Mouse (Mus musculus): ENCODE measurements around the gene Ganab. TPM values are rescaled to one million over a fixed set of nuclear protein-coding genes. Genes with fewer than 3 reads are reported as not detected.
A peak's percentile ranks its signal among the peaks of the same experiment; 100 is the strongest.
"Not testable (repeated sequence)": the region's sequence is repeated elsewhere in the genome, so short reads cannot be mapped to it uniquely, and the experiment has no call there.

Gene Ganab
- 10 to 100 TPM; 94.4 to 96.8 TPM for total RNA-seq (2021)

DNA sequence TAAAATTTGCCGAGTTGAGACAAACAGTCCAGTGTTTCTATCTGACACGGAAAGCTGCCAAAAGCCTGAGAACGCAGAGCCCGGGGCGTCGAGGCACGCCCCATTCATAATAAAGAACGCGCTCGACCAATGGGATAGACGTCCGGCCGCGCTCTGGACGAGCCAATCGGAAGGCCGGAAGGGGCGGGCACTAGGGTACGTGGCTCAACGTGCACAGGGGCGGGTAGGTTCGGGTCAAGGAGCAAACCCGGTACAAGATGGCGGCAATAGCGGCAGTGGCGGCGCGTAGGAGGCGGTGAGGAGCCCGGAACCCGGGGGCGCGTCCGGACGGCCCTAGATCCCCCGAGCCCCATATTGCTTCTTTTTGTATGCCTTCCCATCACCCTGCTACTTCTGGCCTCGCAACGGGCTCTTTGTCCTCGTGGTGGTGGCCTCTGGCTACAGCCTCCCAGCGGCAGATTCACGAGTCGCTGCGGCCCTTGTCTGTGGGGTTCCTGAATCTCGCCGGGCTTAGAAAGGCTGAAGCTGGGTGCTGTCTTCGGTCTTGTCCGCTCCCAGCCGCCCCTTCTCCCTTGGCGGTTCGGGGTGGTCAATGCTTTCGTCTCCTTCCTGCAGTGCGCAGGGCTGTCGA lies at the start of gene Ganab:
Gene Ganab, plus strand, starts transcription at position 207 of the 631 bp plus-strand sequence.
- intact Hi-C loops (cut with DNase I), result loop anchor here (5.0 kb wide), 1 partner anchor 56 kb away; no protein-coding TSS in a partner anchor

GRCm38 (mm10) chr19:8848356-8848755 lies 49.5 kb upstream of the Ganab start:
- intact Hi-C loops (cut with DNase I), result no loop called here
- no peak for DNase-seq (ENCODE audit: extremely low spot score in 1 of 2, low spot score in 2 of 2)

More for the DNA sequence above, at the start of gene Ganab:
- DNase-seq (ENCODE audit: extremely low spot score in 1 of 2, low spot score in 2 of 2), result peak; percentile 94 to 98

DNA sequence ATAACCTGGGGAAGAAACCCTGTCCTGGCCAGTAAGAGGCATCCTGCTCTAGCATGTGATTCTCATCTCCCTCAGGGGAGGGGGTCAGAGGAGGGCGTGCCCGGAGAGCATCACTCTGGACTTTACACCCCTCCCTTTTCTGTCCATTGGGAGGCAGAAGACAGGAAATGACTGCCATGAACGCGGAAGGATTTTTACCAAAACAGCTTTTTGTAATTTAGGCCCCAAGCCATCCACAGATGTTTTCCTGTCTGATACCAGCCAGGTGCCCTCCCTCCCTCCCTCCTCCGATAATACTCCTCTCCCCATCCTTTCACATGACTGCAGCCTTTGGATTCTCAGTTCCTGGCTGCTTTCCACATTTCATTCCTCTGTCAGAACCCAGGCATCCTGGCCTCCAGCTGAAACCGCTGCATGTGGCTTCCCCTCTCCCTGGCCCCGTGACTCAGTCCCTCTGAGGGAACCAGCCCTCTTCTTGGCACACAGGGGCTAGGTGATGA lies 47.4 kb upstream of the Ganab start, which contains the start of gene Lrrn4cl:
Gene Lrrn4cl, plus strand, starts transcription at position 367 of the 500 bp plus-strand sequence.
- DNase-seq (ENCODE audit: extremely low spot score in 1 of 2, low spot score in 2 of 2), result peak in 1 of 2 experiments; percentile 65
- intact Hi-C loops (cut with DNase I), result loop anchor here (10.0 kb wide), 1 partner anchor 234 kb away; the partner anchor contains the start of gene Scgb1a1

- intact Hi-C loops (cut with DNase I), result loop anchor here (10.0 kb wide), 1 partner anchor 233 kb away; the partner anchor contains the start of gene Scgb1a1
- no peak for DNase-seq (ENCODE audit: extremely low spot score in 1 of 2, low spot score in 2 of 2)
Measured at GRCm38 (mm10) chr19:8851639-8852038, 46.2 kb upstream of the Ganab start.

DNA sequence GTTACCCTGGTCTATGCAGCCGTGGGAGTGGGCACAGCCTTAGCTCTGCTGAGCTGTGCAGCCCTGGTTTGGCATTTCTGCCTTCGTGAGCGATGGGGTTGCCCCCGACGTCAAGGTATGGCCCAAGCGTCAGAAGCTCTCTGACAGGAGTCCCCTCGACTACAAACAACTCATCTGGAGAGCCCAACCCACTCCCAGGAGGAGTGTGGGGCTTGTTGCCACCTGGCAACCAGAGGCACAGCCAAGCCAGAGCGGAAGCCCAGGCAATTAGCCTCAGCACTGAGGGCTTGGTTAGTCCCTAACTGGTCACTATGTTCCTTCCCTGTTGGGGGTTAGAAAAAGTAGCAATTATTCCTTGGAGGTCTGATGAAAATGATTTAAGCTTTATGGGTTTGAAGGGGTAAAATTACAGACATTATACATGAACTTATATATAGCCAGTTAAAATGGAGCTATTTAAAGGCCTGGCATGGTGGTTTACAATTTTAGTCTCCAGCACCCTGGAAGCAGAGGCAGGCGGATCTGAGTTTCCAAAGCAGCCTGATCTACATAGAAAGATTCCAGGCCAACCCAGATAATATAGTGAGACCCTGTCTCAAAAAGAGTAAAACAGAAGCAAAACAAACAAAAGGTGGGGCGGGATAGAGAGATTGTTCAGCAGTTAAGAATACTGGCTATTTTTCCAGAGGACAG lies 45.5 kb upstream of the Ganab start:
- intact Hi-C loops (cut with DNase I), result loop anchor here (10.0 kb wide), 1 partner anchor 232 kb away; the partner anchor contains the start of gene Scgb1a1
- no peak for DNase-seq (ENCODE audit: extremely low spot score in 1 of 2, low spot score in 2 of 2)

DNA sequence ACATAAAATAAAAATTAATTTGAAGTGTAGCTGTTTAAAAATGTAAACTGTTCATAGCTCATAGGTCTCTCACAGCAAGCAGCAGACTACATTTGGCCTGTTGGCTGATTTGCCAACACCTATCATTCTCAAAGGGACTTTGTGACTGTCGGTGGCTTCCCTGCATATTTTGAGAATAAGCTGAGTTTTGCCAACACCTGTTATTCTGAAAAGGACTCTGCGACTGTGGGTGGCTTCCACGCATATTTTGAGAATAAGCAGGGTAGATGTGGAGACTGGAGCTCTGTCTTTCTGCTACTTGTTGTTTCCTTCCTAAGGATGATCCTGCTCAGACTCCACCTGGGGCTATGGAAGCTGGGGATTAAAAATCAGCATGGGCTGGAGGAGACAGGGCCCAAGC lies 44.8 kb upstream of the Ganab start:
- intact Hi-C loops (cut with DNase I), result loop anchor here (10.0 kb wide), 1 partner anchor 232 kb away; the partner anchor contains the start of gene Scgb1a1
- DNase-seq (ENCODE audit: extremely low spot score in 1 of 2, low spot score in 2 of 2), result no peak

GRCm38 (mm10) chr19:8857689-8858088 lies 40.2 kb upstream of the Ganab start:
- intact Hi-C loops (cut with DNase I), result loop anchor here (10.0 kb wide), 1 partner anchor 227 kb away; the partner anchor contains the start of gene Scgb1a1
- peak in 1 of 2 experiments; percentile 69 for DNase-seq (ENCODE audit: extremely low spot score in 1 of 2, low spot score in 2 of 2)

DNA sequence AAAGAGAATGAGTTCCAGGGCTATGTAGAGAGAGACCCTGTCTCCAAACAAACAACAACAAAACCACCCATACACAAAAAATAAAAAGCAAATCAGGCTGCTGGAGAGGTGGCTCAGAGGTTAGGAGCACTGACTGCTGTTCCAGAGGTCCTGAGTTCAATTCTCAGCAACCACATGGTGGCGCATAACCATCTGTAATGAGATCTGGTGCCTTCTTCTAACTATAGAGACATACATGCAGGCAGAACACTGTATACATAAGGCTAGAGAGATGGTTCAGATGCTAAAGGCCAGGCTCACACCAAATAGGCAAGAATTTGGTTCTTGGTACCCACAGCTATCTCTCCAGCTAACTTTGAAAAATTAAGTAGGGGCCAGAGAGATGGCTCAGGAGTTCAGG lies 38.9 kb upstream of the Ganab start:
- intact Hi-C loops (cut with DNase I), result loop anchor here (10.0 kb wide), 1 partner anchor 226 kb away; the partner anchor contains the start of gene Scgb1a1
- no peak for DNase-seq (ENCODE audit: extremely low spot score in 1 of 2, low spot score in 2 of 2)

DNA sequence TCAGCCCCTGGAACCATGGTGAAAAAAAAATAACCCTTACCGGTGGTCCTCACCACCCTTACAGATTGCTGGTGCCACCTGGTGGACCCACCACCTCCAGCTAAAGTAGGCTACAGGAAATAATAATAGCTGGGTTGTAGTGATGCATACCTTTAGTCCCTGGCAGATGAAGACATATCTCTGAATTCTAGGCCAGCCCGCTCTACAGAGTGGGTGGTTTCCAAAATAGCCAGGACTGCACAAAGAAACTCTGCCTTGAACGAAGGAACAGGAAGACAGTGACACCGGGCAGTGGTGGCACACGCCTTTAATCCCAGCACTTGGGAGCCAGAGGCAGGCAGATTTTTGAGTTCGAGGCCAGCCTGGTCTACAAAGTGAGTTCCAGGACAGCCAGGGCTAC lies 33.6 kb upstream of the Ganab start:
- no peak for DNase-seq (ENCODE audit: extremely low spot score in 1 of 2, low spot score in 2 of 2)
- intact Hi-C loops (cut with DNase I), result no loop called here

- intact Hi-C loops (cut with DNase I); DNase-seq (ENCODE audit: extremely low spot score in 1 of 2, low spot score in 2 of 2): not testable (repeated sequence)
Measured at GRCm38 (mm10) chr19:8870381-8870780, 27.5 kb upstream of the Ganab start.

DNA sequence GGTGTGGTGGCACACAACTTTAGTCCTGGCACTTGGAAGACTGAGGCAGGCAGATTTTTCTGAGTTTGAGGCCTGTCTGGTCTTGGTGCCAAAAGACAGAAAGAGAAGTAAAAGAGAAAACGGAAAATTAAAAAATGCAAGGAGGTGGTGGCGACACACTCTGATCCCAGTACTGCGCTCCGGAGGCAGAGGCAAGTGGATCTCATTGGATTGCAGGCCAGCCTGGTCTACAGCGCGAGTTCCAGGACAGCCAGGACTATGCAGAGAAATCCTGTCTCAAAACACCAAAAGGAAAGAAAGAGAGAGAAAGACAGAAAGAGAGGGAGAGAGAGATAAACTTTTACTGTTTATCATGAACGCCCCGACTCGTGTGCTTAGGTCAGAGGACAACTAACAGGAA lies 27.0 kb upstream of the Ganab start:
- no peak for DNase-seq (ENCODE audit: extremely low spot score in 1 of 2, low spot score in 2 of 2)
- intact Hi-C loops (cut with DNase I), result no loop called here

- peak; percentile 96 to 98 for DNase-seq (ENCODE audit: extremely low spot score in 1 of 2, low spot score in 2 of 2)
- intact Hi-C loops (cut with DNase I), result no loop called here
Measured at GRCm38 (mm10) chr19:8871267-8872186, 26.3 kb upstream of the Ganab start, which contains the start of gene Ubxn1. Gene Ubxn1, plus strand, starts transcription at chr19:8871496.

DNA sequence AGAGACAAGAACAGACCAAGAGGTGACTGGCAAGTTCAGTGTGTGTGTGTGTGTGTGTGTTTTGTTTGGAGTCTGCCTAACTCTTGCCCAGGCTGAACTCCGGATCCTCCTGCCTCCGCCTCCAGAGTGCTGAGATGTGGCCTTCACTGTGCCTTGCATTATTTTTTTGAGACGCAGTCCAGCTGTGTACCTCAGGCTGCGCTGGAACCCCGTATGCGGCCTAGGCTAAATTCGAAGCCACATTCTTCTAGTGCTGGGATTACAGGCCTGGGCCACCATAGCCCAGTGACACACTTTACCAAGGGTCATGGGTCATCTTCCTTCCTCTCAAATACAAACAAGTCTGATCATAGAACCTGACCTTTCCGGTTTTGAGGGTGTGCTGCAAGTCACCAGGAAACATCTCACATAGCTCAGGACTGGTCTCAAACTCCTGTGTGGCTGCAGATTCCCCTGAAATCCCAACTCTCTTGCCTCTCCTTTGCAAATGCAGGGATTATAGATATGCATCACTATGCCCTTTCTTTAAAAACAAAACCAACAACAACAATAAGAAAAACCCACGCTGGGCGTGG lies 25.5 kb upstream of the Ganab start:
- DNase-seq (ENCODE audit: extremely low spot score in 1 of 2, low spot score in 2 of 2), result no peak
- intact Hi-C loops (cut with DNase I), result no loop called here

DNA sequence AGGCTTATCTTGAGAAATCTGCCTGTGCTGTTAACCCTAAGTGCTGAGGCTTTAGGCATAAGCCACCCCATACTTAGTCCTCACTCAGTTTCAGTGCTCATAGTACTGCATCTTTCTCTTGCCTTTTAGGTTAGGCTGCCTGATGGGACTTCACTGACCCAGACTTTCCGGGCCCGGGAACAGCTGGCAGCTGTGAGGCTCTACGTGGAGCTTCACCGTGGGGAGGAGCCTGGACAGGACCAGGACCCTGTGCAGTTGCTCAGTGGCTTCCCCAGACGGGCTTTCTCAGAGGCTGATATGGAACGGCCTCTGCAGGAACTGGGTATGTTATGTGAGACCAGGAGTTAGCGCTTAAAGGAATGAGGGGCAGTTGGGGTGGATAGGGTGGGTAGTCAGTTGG lies 22.8 kb upstream of the Ganab start:
- DNase-seq (ENCODE audit: extremely low spot score in 1 of 2, low spot score in 2 of 2), result no peak
- intact Hi-C loops (cut with DNase I), result no loop called here

- intact Hi-C loops (cut with DNase I), result no loop called here
- DNase-seq (ENCODE audit: extremely low spot score in 1 of 2, low spot score in 2 of 2), result peak; percentile 89 to 93
Measured at GRCm38 (mm10) chr19:8880311-8881033, 17.4 kb upstream of the Ganab start, which contains the start of gene Uqcc3. Gene Uqcc3, minus strand, starts transcription at chr19:8880923.

- intact Hi-C loops (cut with DNase I), result no loop called here
- DNase-seq (ENCODE audit: extremely low spot score in 1 of 2, low spot score in 2 of 2), result no peak
Measured at GRCm38 (mm10) chr19:8881034-8881392, 16.9 kb upstream of the Ganab start.

DNA sequence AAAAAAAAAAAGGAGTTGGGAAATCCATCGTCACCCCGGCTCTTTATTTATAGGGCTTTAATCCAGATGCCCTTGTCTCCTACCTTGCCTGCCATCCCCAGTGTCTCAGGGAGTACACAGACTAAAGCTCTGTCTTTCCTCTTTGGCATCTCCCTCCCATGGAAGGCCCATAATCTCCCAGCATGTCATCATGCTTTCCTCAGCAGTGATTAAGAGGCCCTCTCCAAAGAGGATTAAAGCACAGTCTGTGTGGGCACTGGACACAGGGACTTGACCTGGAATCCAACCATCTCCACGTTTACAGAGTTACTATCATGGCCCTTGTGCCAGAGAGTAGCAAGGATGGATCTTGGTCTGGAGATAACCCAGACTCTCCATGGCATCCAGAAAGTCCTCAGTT lies 14.3 kb upstream of the Ganab start, which contains the start of the genes Lbhd1 and Gm49403:
Gene Lbhd1, plus strand, starts transcription at position 117 of the 400 bp plus-strand sequence.
Gene Gm49403, plus strand, starts transcription at position 315 of the 400 bp plus-strand sequence.
- DNase-seq (ENCODE audit: extremely low spot score in 1 of 2, low spot score in 2 of 2), result no peak

More for the DNA sequence above, 14.3 kb upstream of the Ganab start, which contains the start of the genes Lbhd1 and Gm49403:
- intact Hi-C loops (cut with DNase I), result no loop called here
